Mouse (Mus musculus) heart, adult 2 months (tissue): ENCODE results near the gene Soat2.

Source experiments
- CTCF ChIP-seq: fragments of 200-600 bp; IDR thresholded peaks from 2 replicates; pipeline ENCODE4 v1.8.1; 2022; ENCODE audit warnings: antibody characterized with exemption, mild to moderate bottlenecking, moderate library complexity
- POLR2A ChIP-seq: fragments of 200-500 bp; IDR thresholded peaks from 2 replicates; pipeline ENCODE4 v1.6.1; 2011; ENCODE audit warnings: mild to moderate bottlenecking, low read depth, low read length, control low read depth; ENCODE audit not compliant: insufficient read depth

DNA sequence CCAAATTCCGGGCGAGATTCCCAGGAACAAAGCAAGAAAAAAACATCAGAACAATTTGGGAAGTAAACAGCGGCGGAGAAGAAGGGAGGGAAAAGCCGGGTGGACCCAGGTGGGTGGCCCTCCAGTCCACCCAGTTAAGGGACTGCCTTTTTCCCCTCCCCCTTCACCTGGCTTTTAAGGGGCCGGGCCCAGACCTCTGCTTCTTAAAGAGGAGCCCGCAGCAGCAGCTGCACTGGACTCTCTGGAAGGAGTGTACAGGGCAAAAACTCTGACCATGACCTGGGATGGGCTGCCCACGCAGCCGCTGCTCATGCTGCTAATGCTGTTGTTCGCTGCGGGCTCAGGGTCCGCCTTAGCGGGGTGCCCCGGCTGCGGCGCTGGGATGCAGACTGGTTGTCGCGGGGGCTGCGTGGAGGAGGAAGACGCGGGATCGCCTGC is 6.0 kb upstream of the Soat2 start, which contains the start of gene Igfbp6:
- TF ChIP-seq POLR2A = no peak; the same call in 1 of the 2 replicates
- TF ChIP-seq CTCF = no peak
